Comparison of ENCODE assay signal across 12 mouse cellular contexts in genomic region chr2:79056138-79056537, GRCm38 (mm10).
DNase-seq lines count a peak whose midpoint lies in the region; ATAC-seq lines count a peak whose summit lies in the region.
"Had no signal": no experiment of that assay in that cellular context is flagged by ENCODE, and none has a peak within 500 bp of the region (broad histone marks: within the 10 kb centered on the region; RNA-seq: fewer than 3 reads in every experiment).

No protein-coding gene starts in this region.

- no peak for ATAC-seq in heart, embryonic 11.5 days (replicated peaks; ENCODE audit: insufficient number of reproducible peaks, low FRiP score, low TSS enrichment)
- no peak for ATAC-seq in forebrain, embryonic 13.5 days
- ATAC-seq in erythroblast, adult 5-6 weeks (replicated peaks; ENCODE audit: low FRiP score, poor library complexity, severe bottlenecking): no peak
- ATAC-seq: hindbrain, embryonic 16.5 days had no signal

- no peaks in the 10 kb centered on the region for H3K4me1 ChIP-seq in heart, embryonic 11.5 days (ENCODE audit: control insufficient read depth, insufficient read depth, low read length)
- peaks cover 8% of the 10 kb centered on the region; the same call in 1 of the 2 replicates for H3K4me1 ChIP-seq in forebrain, embryonic 13.5 days
- H3K4me1 ChIP-seq: liver, embryonic 15.5 days had no signal

- H3K27ac ChIP-seq in heart, embryonic 11.5 days (ENCODE audit: low read depth, low read length): no peak overlapping the region
- H3K27ac ChIP-seq in forebrain, embryonic 13.5 days: no peak overlapping the region
- H3K27ac ChIP-seq: liver, embryonic 15.5 days had no signal

- peak; percentile 92 for DNase-seq in heart, adult 11 months
- peak; percentile 55 for DNase-seq in CD4-positive, CD25-positive, alpha-beta regulatory T cell, adult 2 months (ENCODE audit: low read depth, low spot score)
- peak; percentile 10 for DNase-seq in lung, postnatal 10 days
- DNase-seq in spleen, postnatal 36 days (ENCODE audit: low spot score in 2 of 2): peak; percentile 77 to 83
- DNase-seq in cerebellum, adult 9-11 months: no peak
- DNase-seq: cerebellum, adult 9-10 months; layer of hippocampus, adult 9-11 months had no signal

- no peak overlapping the region for H3K4me3 ChIP-seq in heart, embryonic 11.5 days (ENCODE audit: low read depth, low read length)
- no peak overlapping the region for H3K4me3 ChIP-seq in forebrain, embryonic 13.5 days
- H3K4me3 ChIP-seq: liver, embryonic 15.5 days had no signal

- no peaks in the 10 kb centered on the region for H3K36me3 ChIP-seq in heart, embryonic 11.5 days (ENCODE audit: control insufficient read depth, insufficient read depth, low read length)
- H3K36me3 ChIP-seq in forebrain, embryonic 13.5 days (ENCODE audit: poor library complexity, severe bottlenecking): no peaks in the 10 kb centered on the region
- H3K36me3 ChIP-seq: liver, embryonic 15.5 days had no signal

- H3K9me3 ChIP-seq in heart, embryonic 11.5 days (replicated peaks; ENCODE audit: control insufficient read depth, low read length): no peaks in the 10 kb centered on the region
- no peaks in the 10 kb centered on the region for H3K9me3 ChIP-seq in forebrain, embryonic 13.5 days (replicated peaks)
- H3K9me3 ChIP-seq: liver, embryonic 15.5 days had no signal

- H3K9ac ChIP-seq in heart, embryonic 11.5 days (ENCODE audit: low read depth, low read length): no peak overlapping the region
- no peak overlapping the region for H3K9ac ChIP-seq in forebrain, embryonic 13.5 days
- H3K9ac ChIP-seq: liver, embryonic 15.5 days had no signal

- WGBS in heart, embryonic 11.5 days (ENCODE audit: insufficient replicate concordance): 70% methylated on average over 2 of the region's 2 CpGs
- 74% methylated on average over 2 of the region's 2 CpGs for WGBS in forebrain, embryonic 13.5 days

- no peaks in the 10 kb centered on the region for H3K27me3 ChIP-seq in heart, embryonic 11.5 days (ENCODE audit: control insufficient read depth, insufficient read depth, low read length)
- H3K27me3 ChIP-seq in forebrain, embryonic 13.5 days: no peaks in the 10 kb centered on the region
- H3K27me3 ChIP-seq: liver, embryonic 15.5 days had no signal

- no peak overlapping the region for H3K4me2 ChIP-seq in heart, embryonic 11.5 days
- no peak overlapping the region for H3K4me2 ChIP-seq in forebrain, embryonic 13.5 days
- H3K4me2 ChIP-seq: liver, embryonic 15.5 days had no signal
